Mouse (Mus musculus): Measurements from ENCODE around the gene Adipor2.

- no peak for TF ChIP-seq POLR2A (IDR thresholded peaks at IDR 0.05; ENCODE audit: insufficient read depth, low read depth, low read length)
- TF ChIP-seq CTCF (IDR thresholded peaks at IDR 0.05; ENCODE audit: insufficient read depth, low read depth, low read length): no peak
Measured at GRCm38 (mm10) chr6:119386821-119387220, 30.7 kb downstream of the Adipor2 start.
